Mouse (Mus musculus): Measurements from ENCODE around the gene Akap7.

DNA sequence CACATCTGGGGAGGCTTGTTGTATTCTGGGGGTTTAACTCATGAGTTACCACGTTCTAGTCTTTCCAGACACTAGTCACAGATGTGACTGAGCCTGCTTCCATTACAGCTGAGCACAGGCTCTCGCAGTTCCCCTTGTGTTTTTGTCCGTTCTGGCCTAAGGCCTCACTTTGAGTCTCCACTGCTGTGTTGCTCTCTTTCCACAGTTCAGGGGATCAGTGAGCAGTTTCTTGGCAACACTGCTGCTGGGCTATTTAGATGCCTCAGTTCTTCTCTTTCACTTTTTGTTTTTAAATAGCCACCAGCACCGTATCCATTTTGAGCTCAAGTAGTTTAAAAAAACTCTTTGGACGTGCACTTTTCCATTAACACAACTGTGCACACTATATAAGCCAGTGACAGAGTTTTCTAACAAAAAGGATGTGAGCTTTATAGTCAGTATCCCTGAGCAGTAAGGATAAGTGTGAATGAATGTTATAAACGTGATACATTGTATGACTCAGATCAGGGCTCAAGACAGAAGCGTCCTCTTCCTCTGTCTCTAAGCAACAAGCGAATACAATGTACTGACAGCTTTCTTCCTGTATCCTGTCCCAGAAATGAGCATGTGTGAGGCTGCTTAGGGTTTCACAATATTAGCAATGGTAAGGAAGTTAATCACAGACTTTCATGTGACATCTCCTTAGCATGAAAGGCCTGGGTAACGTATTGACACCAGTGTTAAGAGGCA is 23.8 kb upstream of the Akap7 start:
- TF ChIP-seq POLR2A (IDR thresholded peaks at IDR 0.05; ENCODE audit: low read depth, low read length) (no peak), CTCF (IDR thresholded peaks at IDR 0.05; ENCODE audit: extremely low read depth, insufficient read length, insufficient replicate concordance, low read depth, low read length) (no peak)
